Mouse (Mus musculus) gastrocnemius, postnatal 25 days (tissue): Measurements from ENCODE around the gene Btbd8. TPM values are rescaled to one million over a fixed set of nuclear protein-coding genes. Genes with fewer than 3 reads are reported as not detected.
A peak's percentile ranks its signal among the peaks of the same experiment; 100 is the strongest.

ENCODE experiments used
- DNase-seq: peaks from one replicate; pipeline ENCODE4 v3.0.0; 2022
- total RNA-seq, 2 experiments: library from RNA; stranded (reverse); gene quantifications; 1 replicate in 1 of 2; 2 replicates in 1 of 2; pipeline ENCODE4 v1.2.3; 2021

Gene Btbd8
- total RNA-seq, 2 experiments from 2014 or later = 8.7 to 10.8 TPM

DNA sequence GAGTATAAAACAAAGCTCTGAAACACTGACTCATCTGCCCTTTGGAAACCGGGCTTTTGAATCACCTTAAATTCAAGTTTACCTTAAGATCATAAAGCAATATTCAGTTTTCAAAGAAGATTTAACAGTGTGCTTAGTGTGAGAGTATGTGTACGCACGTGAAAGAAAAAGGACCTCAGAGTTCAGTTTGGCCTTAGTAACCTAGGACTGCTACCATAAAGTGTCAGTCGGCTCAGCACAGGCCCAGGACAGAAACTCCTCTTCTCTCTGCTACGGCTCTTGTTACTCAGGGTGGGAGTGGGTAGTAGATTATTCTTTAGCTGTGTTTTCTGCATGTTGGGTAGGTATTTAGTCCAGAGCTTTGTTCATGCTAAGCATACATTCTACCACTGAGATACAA is 11.8 kb downstream of the Btbd8 start:
- no peak for DNase-seq

DNA sequence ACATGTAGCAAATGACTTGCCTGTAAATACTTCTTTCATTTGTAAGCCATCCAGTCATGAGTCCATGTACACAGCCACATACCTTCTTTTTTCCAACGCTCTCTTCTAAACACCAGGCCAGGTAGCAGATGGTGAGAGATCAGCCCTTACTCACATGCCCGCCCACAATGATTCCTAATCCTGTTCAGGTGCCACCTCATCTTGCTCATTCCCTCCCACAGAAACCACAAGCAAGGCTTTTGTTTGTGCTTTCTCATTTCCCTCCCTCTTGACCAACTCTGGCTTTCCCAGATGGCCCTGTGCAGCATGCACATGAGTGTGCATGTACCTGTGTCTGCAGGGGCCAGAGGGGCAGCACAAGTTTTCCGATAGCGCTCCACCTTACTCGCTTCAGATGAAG is 12.5 kb downstream of the Btbd8 start:
- DNase-seq = no peak

- DNase-seq = no peak
Measured at GRCm38 (mm10) chr5:107462147-107463076, 24.6 kb downstream of the Btbd8 start.

DNA sequence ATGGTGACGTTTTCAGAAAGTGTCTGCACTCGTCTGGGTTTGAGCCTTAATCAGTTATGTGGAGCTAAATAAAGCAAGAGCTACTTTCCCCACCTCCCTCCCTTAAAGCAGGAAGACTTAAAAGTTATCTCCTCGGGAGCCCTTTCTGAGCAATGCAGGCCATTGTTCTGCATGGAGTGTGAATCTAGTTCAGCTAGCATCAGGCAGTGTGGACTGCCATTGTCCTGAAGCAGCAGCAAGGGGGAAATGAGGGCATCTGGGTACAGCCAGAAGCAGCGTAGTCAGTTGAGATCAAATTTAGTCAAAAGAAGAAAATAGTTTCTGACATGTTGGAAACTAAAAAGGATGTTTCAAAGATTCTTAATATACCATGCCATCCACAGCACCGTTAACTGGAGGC is 28.7 kb downstream of the Btbd8 start:
- no peak for DNase-seq

DNA sequence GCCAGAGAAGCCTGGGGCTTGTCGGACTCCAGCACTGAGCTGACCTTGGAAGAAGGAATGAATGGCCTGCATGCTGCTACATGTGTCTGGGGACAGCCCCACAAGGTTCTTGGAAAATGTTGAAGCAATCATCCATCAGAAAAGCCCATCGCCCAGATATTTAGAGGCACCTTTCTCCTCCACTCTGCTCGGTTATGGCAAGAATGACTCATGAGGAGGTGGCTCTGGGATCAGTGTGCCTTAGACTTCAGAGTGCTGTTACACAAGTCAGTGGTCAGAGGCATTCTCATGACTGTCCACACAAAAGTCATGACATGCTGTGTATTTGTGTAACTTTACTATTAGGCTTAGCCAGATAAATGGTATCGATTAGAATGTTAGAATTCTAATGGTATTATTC is 29.3 kb downstream of the Btbd8 start:
- no peak for DNase-seq

DNA sequence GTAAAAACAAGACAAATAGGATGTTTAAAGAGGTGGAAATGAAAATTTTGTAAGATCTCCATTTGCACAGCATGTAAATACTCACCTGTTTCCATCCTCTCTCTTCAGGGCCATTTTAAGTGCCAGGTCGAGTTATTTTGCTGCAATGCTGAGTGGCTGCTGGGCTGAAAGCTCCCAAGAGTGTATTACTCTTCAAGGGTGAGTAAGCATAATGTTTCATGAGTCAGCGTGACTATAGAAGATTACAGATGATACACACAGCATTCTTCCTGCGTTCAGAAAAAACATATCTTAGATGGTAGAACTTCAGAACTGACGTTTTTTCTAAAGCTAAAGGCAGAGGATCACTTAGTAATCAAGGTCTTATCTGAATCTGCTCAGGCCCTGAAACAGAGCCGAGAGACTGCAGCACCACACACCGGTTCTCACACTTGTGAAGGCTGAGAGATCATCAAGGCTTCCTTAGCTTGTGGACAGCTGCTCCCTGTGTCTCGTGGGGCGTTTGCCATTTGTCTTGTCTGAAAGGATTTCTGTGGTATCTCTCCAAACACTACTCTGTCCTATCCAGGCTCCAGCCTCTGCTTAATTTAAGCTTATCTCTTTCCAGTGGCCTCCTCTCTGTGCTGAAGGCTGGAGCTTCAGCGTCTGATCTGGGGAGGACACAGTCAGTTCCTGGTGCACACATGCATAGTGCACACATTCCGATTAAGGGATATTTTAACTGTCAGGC is 33.0 kb downstream of the Btbd8 start:
- DNase-seq = no peak

- no peak for DNase-seq
Measured at GRCm38 (mm10) chr5:107480194-107480593, 42.4 kb downstream of the Btbd8 start.

DNA sequence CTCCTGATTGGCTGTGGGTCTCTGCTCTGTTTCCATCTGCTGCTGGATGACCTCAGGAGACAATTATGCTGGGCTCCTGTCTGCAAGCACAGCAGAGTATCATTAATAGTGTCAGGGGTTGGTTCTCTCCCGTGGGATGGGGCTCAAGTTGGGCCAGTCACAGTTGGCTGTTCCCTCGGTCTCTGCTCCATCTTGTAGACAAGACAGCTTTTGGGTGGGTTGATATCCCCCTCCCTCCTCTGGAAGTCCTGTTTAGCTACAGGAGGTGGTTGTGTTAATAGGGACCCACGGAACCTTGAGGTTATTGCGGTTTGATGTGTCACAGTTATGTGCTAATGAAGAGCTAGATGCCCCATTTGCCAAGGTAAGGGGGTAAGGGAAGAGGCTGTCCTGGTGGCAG is 51.2 kb downstream of the Btbd8 start:
- DNase-seq = no peak

GRCm38 (mm10) chr5:107491036-107491435 is 53.2 kb downstream of the Btbd8 start:
- no peak for DNase-seq

DNA sequence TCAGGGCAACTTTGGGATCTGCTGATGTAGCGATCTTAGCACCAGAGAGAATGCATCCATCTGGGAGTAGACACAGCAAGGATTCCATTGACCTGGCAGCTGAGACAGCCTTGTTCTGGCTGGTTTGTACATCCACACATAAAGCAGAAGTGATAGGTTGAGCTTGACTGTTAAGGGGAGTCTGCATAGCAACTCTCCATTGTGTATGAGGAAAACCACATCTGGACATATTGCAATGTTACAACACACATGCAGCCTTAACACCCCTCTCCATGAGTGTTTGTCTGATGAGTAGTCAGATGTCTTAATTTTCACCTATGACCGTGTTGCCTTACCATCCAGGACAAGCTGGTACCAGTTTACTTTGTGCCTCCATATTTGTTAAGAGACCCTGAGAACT is 54.7 kb downstream of the Btbd8 start:
- no peak for DNase-seq

GRCm38 (mm10) chr5:107494759-107495158 is 57.0 kb downstream of the Btbd8 start:
- no peak for DNase-seq

DNA sequence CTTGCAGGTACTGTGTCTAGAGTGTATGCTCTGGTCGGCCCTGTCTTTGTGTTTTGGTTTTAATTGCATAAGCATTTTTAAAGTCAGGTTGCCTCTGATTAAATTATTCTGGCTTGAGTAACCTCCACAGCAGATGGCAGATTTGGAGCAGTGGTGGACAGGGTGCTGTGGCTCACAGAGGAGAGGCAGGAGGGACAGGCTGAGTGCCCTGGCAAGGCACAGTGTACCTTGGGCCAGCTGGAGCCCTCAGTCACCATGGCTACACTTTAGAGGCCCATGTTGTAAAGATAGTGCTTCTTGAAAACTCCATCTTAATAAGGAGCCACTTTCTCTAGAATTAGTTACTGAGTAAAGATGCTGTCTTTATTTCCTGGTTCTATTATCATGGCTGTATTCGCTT is 58.2 kb downstream of the Btbd8 start:
- no peak for DNase-seq

GRCm38 (mm10) chr5:107497519-107498501 is 60.0 kb downstream of the Btbd8 start:
- no peak for DNase-seq

GRCm38 (mm10) chr5:107498806-107499310 is 61.1 kb downstream of the Btbd8 start:
- DNase-seq = no peak

DNA sequence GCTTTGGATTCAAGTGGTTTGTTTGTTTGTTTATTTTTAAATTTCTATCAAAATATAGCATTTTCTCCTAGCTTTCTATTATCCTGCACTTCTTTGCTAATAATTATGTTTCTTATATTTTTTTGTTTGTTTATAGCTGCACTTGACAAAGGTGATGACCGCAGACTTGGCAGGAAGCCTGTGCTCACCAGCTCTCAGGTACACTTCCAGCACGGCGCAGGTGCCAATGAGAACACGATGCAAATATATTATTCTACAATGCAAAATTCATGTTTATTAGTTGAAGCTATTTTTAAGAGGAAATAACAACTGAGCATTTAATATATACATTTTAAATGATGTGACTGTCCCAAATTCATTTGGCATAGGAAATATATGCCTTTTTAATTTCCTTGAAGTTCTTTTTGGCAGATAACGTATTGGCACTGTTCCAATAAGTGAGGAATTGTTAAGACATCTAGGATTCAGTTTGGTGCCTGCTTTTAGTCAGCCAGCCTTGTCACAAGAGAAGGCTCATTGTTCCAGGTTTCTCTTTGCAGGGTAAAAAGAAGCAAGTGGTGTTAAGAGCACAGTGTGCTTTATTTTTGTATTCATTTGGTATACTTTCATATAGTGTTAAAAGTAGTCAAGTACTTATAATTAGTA is 62.2 kb downstream of the Btbd8 start:
- DNase-seq = no peak

- no peak for DNase-seq
Measured at GRCm38 (mm10) chr5:107500741-107501140, 62.9 kb downstream of the Btbd8 start.

GRCm38 (mm10) chr5:107507321-107507720 is 69.5 kb downstream of the Btbd8 start, which contains the start of gene Gm42669:
Gene Gm42669, plus strand, starts transcription at chr5:107507621.
- no peak for DNase-seq

DNA sequence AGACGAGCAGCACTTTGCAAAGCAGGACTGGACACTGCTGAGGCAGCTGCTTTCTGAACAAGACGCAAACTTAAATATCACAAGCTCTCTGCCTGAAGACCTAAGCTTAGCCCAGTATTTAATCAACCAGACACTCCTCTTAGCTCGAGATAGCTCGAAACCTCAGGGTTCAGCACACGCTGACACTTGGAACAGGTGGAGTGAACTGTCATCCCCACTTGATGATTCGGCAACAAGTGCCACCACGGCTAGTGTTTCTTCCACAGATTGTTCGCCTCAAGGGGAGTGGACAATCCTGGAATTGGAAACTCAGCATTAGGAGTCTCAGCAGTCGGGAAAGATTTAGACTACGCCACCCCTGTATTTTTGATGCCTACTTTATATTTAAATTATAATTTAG is 72.7 kb downstream of the Btbd8 start:
- peak; percentile 36 for DNase-seq

- DNase-seq = no peak
Measured at GRCm38 (mm10) chr5:107511326-107511725, 73.5 kb downstream of the Btbd8 start.

DNA sequence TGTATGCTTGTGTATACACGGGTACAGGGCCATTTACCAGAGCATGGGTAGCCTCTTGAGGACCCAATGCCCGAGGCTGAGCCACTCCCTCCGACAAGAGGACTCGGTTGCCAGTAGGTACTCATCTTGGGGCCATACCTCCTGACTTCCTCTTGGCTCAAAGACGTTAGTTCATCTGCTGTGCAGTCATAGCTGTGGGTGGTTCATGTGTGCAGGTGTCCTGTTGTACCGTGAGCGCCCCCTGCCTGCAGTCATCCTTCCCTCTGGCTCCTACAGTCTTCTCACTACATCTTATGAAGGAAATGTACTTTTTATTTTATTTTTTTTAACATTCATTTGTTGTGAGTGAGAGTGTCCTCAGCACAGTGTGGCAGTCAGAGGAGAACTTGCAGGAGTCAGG is 75.8 kb downstream of the Btbd8 start:
- DNase-seq = peak; percentile 20

DNA sequence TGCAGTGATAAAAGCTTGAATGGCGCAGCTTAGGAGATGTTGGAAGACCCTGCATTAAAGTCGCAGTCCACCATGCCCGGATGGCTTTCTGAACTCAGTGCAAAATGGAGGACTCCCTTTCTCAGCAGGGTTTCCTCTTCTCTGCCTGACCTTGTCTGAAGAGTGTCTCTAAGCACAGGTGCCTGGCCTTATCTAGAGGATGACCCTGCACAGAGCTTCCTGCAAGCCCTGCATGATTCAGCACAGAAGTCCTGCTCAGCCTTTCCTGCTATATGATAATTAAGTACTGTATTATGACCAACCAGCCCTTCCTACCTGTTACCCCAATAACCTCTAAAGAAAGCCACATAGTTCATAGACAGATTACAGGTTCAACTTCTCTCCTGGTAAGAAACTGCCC is 77.7 kb downstream of the Btbd8 start:
- no peak for DNase-seq
